Mouse (Mus musculus) retina, postnatal 1 day (tissue): ENCODE measurements at regions not wholly inside any gene's neighbourhood (a gene's known extent, or its start where the extent isn't known, plus 50 kb on each side); places are given as distances from the start of the nearest gene placed in this dataset.
A peak's percentile ranks its signal among the peaks of the same experiment; 100 is the strongest.

Source experiments
- DNase-seq: peaks from one replicate; pipeline ENCODE4 v3.0.0-alpha.2; 2012

DNA sequence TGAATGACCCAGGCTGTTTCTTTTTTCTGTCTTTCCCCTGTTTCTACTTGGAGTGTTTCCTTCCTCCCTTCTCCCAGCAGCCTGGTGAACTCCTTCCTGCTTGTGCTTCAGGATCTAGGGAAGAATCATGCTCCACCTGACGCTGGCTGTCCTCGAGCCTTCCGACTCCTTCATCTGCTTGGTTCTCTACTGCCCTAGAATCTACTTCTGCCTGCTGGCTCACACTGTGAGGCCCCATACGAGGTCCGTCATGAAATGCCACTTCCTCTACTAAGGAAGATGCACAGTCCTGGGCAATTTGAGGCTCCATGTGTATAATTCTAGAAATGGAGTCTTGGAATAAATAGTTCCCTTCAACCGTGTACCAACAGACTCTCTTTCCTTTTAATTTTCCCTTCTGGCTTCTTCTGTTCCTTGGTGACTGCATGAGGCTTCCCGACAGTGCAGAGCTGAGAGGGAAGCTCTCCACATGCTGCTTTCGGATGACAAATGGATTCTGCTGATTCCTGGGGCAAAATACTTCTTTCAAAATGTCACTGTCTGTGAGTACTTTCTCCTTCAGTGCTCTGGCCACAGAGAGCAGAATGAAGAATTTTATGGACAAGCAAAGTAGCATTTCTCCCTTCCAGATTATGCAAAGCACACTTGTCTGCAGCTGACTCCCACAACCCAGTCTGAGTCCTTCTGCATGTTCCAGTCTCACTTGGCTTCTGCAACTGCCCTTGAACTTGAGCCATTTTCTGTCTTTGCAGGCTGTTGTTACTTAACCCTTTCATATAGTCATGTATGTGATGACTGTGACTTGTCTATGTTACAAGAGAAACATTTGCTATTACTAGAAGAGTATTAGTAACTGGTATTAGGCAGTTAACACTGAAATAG lies 341.1 kb upstream of the Kif2a start:
- DNase-seq, result no peak

DNA sequence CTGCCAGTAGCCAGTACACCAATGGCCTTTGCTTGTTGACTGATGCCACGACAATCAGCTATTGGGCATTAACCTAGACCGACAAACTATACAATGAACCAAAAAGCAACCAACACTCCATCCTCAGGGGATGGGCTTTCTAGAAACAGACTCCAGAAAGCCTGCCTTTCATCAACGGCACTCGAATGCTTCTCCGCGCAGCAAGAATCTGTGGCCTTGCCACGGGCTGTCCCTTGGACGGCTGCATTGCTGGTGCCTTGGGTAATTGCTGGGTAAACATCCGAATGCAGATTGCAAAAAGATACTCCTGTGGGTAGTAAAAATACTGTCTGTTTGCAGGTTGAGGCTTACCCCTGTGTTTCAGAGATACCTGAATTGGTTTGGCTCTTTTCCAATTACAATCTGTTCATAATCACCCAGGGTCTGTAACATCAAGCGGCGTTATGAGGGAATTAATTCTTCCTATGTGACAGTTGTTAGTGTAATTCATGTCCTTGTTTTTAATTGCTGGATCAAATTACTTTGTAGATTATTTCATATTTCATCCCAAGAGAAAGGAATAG lies 319.0 kb upstream of the Kif2a start:
- DNase-seq, result no peak

DNA sequence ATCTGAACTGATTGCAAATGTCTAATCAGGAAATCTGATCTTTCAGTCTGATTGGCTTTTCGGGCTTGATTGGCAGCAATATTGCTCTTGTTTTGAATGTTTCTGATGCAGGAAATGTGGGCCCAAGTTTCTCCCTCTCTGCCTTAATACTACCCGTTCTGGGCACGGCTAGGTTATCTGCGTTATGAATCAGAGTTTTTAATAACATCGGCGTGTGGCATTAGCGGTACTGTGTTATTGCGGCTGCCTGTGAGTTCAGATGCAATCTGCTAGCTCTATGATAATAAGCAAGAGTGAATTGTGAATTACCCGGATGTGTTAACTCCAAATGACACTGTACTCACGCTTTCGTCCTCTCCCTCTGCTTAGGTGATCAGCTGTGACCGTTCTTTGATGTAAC lies 316.2 kb upstream of the Kif2a start:
- DNase-seq, result no peak

DNA sequence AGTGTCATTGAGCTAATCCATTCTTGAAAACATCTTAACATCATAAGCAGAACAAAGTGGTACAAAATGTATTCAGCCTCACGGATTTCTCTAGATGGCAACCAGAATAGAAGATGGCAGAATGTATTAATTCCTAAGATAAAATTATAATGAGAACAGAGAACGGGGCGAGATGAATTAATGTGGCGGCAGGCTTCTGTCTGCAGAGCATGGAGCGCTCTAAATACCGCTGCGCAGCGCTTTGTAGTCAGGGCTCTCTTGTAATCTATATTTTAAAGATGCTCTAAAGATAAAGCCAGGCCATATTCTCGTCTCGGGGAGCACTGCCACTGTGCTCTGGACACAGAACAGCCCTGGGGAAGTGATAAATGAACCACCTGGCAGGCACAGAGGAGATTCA lies 315.2 kb upstream of the Kif2a start:
- no peak for DNase-seq

DNA sequence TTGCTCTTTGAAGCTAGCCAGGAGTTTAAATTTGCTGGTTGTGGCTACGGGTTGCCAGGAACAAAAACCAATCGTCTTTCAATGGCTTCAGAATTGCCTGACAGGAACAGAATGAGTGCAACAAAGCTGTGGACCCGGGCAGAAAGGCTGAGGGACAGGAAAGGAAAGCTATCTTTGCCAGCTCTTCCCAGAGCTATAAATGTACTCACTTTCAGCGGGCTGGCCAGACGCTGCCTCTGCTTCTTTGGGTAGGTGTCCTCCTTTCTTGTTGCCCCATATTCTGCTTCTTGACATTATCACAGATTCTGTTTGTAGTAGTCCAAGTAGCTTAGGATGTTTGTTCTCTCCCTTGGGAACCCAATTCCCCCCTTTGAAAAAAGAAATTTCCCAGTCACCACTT lies 307.4 kb upstream of the Kif2a start:
- DNase-seq, result no peak

DNA sequence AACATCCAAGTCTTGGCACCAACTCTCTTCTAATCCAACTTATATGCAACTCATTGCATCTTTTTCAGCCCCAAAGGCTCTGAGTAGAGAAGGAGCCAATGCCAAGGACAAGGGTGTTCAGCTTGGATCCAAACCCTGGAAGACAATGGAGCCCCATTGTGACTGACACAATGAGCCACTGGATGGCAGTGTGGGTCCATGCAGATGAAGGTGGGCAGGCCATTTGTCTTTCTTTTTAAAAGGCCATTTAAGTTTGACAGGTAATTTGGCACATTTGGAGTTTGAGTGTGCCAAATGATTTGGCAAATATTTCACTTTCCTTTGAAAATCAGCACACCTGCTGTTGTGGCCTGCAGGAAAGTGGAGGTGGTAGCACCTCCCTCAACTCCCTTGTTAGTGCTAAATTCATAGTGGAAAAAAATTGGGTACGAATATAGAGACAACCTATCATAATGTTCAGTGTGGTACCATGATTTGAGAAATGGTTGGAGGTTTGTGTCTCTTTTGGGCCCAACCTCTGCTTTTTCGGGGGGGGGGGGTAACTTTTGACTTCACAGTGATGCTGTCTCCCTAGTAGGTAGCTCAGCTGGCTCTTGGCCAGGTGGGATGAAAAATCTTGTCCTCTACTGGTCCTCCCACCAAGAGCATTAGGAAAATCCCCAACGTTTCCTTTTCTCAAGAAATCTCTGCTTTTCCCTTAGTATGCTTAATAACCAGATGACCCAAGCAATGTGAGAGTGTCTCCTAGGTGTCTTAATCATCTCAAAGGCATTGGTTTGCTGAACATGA lies 304.0 kb upstream of the Kif2a start:
- DNase-seq, result peak; percentile 64

DNA sequence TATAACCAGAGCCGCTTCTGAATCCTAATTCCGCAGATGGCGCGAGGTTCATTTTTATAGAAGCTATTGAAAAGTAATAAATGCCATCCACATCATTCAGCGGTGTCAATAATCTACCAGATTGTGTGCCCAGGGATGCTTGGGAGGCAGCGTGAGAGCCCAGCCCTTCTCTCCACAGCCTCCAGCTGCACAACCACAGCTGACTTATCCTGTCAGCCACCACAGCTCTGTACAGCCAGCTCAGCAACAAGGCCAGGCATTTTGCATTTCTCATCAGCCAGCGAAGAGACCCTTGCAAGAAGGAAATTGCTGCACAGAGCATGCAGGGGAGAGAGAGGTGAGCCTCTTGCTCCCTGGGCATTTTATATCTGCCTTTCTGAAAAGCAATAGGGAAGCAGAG lies 292.8 kb upstream of the Kif2a start:
- peak; percentile 6 for DNase-seq

DNA sequence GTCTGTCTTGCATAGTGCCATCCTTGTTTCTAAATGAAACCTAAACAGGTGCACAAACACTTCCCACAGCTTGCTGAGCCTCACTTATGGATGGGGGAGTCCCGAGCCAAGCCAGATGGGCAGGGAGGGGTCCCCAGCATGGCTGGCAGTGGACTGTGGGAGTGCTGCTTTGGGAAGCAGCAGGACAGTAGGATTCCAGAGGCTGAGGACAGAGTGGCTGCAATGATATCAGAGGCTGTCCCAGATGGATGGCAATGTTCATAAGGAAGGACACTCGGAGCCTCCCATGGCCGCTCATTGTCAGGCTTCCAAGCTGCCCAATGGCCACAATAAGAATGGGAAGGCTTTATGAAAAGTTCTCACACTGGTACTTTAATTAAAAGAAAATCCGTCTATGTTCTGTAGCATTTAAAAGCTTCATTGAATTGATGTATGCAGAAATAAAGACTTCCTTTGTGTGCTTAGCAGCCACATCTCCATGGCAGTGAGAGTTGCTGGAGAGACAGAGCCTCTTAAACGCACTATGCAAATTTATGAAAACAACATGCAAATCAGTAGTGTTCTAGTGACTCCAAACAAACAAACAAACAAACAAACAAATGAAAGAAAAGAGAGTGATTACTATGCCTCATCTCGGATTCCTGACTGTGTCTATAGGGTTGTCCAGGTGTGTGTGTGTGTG lies 287.2 kb upstream of the Kif2a start:
- no peak for DNase-seq

DNA sequence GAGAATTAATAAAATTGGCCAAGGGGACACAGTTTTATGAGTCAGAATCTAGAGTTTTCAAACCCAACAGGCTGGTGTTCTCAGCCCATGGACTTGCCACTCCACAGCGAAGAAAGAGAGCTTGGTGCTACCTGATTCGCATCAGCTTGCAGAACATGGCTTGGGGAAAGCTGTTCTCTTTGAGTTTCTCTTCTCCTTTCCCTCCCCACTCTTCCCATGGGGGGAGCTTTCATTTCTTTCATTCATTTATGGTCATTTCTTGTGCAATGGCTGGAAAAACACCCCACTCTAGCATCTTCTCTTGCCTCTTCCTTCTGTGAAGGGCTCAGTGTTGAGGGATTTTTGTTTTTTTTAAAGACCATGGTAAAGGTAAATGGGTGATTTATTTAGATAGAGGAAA lies 286.5 kb upstream of the Kif2a start:
- DNase-seq, result no peak

DNA sequence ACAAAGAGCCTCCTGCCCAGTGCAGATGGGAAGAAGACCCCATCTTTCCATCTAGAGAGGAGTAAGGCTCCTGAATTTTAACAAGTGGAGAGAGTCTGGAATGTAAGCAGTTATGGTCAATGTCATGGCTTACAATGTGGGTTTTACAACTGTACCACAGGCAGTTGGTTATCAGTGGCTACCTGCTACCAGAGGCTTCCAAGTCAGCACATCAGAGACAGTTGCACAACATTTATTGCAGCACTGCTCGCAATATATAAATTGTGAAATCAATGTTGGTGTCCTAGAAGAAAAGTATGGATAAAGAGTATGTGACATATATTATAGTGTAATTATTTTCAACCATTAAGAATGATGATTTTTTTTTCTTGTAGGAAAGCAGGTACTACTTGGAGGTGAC lies 285.0 kb upstream of the Kif2a start:
- DNase-seq, result no peak

DNA sequence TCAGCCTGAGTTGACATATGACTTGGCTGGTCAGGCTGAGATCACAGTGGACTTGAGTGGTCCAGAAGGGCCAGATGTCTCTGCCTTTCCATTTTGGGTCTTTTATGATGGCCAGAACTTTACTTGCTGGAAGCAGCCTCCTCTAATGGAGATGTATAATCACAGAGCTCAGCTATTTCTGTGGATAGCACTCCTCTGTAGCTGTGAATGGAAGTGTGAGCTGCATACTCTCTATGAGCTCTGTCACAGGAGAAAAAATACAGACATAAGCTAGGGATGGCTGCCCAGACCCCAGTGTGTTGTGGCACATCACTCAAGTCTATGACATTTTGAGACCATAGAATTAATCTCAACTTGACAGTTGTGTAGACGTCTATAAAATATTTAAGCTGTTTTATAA lies 284.3 kb upstream of the Kif2a start:
- DNase-seq, result no peak

DNA sequence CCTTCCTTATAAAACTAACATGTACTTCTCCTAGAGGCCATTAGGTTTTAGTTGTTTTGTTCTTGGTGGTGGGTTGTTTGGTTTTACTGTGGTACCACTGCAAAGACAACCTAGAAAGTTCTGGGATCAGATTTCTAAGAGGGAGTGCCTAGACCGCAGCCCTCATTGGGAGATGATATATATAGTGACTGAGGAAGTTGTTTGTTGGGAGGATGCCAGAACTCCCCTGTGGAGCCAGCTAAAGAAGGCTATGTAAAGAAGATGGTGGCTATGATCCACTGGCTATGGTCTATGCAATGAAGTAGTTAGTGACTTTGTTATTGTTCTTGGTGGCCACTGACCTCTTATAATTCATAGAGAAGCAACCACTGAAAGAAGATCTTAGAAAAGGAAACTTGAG lies 283.8 kb upstream of the Kif2a start:
- no peak for DNase-seq

DNA sequence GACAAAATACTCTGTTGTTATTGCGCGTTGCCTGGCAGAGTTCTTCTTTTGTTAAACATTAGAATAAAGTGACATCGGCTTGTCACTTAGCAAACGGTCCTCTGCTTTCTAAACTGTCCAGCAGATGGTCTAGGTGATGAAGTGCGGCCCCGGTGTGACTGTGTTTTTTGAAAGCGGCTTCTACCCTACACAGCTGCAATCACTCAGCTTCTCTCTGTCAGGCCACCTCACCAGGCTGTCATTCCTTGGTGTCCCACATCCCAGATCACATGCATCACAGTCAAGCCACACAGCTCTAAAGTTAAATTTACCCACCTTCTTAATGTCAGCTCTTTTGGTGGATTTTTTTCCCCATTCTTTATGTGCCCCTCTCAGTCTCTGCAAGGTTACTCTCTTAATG lies 282.0 kb upstream of the Kif2a start:
- no peak for DNase-seq

DNA sequence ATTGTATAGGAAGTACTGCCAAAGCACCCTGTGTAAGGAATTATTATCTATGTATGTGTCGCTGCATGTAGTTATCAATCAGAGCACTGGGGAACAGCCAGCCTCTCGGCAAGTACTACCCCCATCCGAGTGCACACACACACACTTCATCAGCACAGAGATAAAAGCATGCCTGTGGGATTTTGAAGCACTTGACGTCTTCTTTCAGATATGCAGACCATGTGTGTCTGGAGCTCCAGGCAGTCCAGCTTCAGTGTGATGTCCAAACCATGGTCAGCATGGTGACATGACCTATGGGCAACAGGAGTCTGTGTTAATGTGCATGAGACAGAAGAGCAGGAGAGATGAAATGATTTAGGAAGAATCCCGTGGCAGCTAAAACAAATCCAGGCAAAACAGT lies 281.4 kb upstream of the Kif2a start:
- DNase-seq, result peak; percentile 9

DNA sequence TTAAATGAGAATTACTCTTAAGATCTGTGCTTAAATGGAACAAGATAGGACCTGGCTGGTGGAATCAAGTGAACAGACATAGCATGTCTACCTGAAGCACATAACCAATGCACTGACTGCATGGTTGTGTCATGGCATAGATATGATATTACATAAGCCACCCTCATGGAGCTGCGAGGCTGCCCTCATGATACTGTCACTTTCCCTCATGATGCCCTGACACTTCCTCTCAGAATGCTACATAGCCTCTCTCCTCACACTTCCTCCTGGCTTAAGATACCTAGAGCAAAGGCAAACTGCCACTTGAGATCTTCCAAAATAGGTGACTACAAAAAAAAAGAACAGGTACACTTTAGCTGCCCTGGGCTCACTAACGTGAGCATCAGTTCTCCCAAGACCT lies 278.9 kb upstream of the Kif2a start:
- no peak for DNase-seq

DNA sequence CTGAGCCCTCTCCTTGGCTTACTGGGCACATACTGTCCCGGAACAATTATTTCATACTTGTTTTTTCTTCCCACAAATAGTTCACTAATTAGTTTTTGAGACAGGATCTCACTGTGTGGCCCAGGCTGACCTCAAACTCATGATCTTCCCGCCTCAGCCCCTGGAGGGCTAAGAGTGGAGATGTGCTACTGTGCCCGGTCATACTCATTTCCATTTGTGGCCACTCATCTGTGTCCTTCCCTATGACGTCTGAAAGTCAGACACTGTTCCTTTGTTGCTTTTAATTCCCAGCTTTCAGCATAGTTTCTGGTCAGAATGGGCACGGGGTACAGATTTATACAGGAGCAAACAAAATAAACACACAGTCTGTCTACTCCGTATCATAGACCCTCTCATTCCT lies 242.7 kb upstream of the Kif2a start:
- peak; percentile 69 for DNase-seq

DNA sequence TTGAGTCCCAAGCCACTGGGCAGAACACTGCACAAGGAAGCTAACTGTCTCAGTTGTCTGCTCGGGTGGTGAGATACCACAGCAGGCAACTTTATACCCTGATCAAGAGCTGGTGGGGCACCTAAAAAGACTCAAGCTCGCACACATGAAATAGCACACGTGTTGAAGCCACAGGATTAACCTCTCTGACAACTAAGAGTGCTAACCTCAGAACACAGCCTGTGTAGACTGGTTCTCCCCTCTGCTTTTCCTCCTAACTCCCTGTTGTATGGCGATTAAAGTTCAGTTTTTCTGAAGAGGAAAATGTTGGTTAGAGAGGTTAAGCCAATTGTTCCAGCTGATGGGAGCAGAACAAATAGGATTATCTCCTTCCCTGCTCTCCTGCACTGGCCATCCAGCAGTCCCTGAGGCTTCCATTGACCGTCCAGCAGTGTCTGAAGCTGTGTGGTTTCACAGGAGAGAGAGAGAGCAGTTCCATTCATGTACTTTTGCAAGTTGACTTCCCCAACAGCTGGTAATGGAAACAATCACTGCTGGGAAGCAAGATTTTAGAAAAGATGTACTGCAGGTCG lies 239.6 kb upstream of the Kif2a start:
- DNase-seq, result peak; percentile 85

DNA sequence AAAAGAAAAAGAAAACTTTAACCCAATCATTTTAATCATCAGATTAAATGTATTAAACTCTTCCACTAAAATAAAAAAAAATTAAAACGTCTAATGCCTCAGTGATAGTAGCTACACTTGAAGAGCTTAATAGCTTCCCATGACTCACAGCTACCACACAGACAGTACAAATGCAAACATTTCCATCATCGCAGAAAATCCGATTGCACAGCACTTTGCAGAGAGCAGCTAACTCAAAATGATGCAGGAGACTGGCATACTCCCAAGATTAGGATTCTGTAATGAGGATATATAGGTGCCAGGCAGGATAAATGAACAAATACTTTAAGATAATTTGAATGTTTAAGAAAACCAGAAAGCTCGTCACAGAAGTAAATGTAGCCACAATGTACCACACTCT lies 238.3 kb upstream of the Kif2a start:
- DNase-seq, result no peak

DNA sequence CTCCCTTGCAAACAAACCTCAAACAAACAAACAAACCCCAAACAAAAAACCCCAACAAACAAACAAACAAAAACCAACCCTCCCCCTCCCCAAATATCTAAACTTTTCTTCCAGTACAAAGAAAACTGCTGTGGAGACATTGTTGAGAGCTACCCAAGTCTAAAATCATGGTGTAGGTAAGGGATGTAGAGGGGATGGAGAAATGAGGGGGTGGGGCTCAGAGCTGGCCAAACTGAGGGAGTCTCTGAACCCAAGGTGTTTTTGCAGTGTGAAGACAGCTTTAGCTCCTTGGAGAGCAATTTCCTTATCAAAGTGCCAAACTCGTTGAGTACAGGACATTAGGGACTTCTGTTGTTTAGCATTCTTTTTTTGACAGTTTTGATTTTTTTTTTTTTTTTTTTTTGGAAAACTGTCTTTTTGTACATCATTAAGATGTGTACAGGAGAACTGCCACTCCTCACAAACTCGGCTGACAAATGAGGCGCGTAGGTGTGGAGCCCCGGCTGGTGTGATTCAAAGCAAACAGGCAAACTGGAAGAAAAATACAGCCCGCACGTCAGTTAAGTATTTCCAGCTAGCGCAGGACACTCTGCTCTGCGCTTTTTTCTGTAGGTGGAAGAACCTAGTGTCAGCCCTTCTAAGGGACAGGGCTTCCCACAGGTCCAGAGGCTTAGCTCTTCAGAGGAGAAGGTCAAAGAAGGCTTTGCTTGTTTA lies 226.0 kb upstream of the Kif2a start:
- no peak for DNase-seq

DNA sequence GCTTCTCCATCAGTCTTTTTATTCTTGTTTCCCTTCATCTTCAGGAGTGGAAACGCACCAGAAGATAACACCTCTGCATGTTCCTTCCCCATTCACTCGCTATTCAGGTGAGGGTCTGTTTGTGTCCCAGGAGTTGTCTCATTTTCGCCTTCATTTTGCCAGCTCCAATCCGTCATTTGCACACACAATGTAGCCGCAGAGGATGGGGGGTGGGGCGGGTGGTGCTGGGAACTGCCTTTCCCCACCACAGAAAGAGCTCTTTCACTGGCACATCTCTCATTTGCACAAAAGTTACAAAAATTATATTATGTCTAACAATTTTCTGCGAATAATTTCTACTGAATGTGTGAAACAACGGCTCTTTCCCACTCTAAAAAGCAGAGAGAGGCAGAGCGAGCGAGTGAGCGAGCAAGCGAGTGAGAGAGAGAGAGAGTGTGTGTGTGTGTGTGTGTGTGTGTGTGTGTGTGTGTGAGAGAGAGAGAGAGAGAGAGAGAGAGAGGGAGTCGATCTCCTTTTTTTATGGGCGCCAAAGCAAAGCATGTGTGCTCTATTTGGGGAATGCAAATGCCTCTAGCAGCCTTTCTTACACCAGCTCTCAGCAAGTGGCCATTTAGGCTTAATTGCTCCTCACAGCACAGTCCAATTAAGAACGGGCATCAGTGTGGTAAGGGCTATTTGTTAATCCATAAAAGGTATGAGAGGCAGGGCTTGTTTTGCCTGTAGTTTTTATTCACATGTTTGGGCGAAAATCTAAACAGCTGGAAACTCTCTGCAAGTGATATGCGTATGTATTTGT lies 225.2 kb upstream of the Kif2a start:
- DNase-seq, result peak; percentile 84

DNA sequence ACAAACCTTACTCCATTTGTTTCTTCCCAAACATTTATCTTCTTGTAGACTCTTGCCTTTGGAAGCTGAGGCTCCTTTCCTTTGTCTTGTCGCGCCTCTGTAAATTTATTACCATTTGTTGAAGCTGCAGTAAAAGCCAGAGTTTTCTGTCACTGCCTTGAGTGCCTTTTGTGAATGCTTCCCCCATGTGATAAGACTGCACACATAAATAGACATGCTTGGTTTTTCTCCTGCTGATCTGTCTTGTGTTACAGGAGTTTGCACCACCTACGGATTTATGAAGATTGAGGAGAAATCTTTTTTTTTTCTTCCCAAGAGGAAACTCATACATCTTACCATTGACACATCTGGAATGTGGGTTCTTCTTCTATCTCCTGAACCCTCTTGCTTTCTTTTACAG lies 222.2 kb upstream of the Kif2a start:
- DNase-seq, result no peak

DNA sequence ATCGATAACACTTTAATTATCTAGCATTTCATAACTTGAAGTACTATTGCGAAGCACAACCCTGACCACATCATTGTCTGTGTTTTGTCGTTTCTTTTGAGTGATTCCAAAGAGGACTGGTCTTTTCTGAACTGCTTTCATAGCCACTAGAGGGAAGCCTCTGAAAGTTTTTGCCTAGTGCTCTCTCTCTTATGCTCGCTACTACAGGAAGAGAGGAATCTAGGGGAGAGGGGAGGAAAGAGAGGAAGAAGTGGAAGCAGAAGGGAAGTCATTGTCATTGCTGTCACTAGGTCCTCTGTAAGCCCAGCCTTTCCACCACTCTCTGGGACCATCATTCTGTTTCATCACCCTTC lies 217.1 kb upstream of the Kif2a start:
- DNase-seq, result no peak
